ENCODE assay signal across 12 mouse cellular contexts in the genomic region with DNA sequence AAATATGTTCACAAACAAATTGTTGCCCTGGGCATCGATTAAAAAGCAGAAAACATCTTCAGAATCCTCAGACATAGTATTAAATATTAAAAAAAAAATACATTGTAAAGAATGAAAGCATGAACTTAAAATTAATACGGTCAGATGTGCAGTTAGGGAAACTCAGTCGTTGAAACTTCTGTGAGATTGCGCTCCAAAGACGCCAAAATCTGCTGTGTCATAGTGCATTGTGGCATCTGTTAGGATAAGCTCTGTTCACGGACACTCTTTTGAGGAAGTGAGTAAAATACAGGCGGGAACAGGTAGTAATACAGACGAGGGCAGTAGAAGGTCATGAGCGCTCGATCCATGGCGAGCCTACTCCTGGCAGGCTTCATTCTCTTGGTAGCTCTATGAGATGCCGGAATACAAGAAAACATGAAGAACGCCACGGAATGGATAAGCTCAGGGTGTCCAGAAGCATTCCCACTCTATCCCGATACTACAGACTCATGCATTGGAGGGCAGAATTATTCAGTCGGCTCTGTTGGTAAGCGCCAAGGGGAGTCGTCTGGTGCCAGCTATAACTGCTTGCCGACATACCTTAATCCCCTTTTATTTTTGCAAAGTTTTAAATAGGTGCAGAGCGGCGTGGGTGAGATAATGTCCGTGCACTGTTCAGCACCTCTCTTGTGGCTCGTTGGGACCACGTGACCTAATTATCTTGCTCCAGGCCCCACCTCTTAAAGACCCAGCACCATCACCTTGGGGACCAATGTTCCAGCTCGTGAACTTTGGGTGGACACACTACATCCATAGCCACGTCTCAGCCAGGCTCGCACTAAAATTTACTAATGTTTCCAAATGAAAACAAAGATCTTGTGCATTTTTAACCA.
A peak's percentile ranks its signal among the peaks of the same experiment; 100 is the strongest.
DNase-seq lines count a peak whose midpoint lies in the region; ATAC-seq and TF ChIP-seq lines count a peak whose summit lies in the region.
"Had no signal": no experiment of that assay in that cellular context is flagged by ENCODE, and none has a peak within 500 bp of the region (broad histone marks: within the 10 kb centered on the region; RNA-seq: fewer than 3 reads in every experiment).

No protein-coding gene starts in this region.

- no peak overlapping the region for H3K9ac ChIP-seq in heart, embryonic 16.5 days (ENCODE audit: low read length)
- H3K9ac ChIP-seq in ES-E14 (ENCODE audit: insufficient read depth, low read depth, low read length, poor library complexity, severe bottlenecking): no peak overlapping the region
- no peak overlapping the region for H3K9ac ChIP-seq in limb, embryonic 15.5 days
- H3K9ac ChIP-seq: liver, embryonic 15.5 days had no signal

- peak overlapping the region; percentile 31 for H3K4me2 ChIP-seq in heart, embryonic 16.5 days (ENCODE audit: low read depth, low read length)
- peak overlapping the region; percentile 19; the same call in 1 of the 2 replicates for H3K4me2 ChIP-seq in limb, embryonic 15.5 days
- H3K4me2 ChIP-seq: liver, embryonic 15.5 days had no signal

- H3K27ac ChIP-seq in heart, embryonic 16.5 days (ENCODE audit: low read length): peak overlapping the region; percentile 62
- H3K27ac ChIP-seq in ES-E14 (ENCODE audit: insufficient read depth, low read depth, low read length, poor library complexity, severe bottlenecking): no peak overlapping the region
- H3K27ac ChIP-seq in forebrain, embryonic 10.5 days: peak overlapping the region; percentile 90
- H3K27ac ChIP-seq in limb, embryonic 15.5 days: 0 out of 2 replicates have a peak overlapping the region, but pooled peaks have one; percentile 43
- H3K27ac ChIP-seq: liver, embryonic 15.5 days had no signal

- ATAC-seq in heart, embryonic 16.5 days (replicated peaks; ENCODE audit: extremely low read depth, insufficient read depth, low FRiP score): peak; percentile 58
- ATAC-seq in limb, embryonic 15.5 days (ENCODE audit: insufficient number of reproducible peaks, low FRiP score, low TSS enrichment, low read depth): no peak; the same call in 1 of the 2 replicates
- ATAC-seq in activated CD4-positive, CD25-positive, alpha-beta regulatory T cell, adult 4 months: no peak

- peaks cover 8% of the 10 kb centered on the region for H3K4me1 ChIP-seq in heart, embryonic 16.5 days (ENCODE audit: control insufficient read depth, insufficient read depth, low read length)
- H3K4me1 ChIP-seq in ES-E14 (ENCODE audit: control insufficient read depth in 2 of 2, insufficient read depth in 2 of 2, low read length in 2 of 2, poor library complexity in 1 of 2): peaks cover 2% of the 10 kb centered on the region in 2 experiments; a peak in 1 of 4 replicates
- peaks cover 67% of the 10 kb centered on the region for H3K4me1 ChIP-seq in forebrain, embryonic 10.5 days
- peaks cover 15% of the 10 kb centered on the region for H3K4me1 ChIP-seq in limb, embryonic 15.5 days
- H3K4me1 ChIP-seq: liver, embryonic 15.5 days had no signal

- H3K36me3 ChIP-seq in heart, embryonic 16.5 days (ENCODE audit: control insufficient read depth, insufficient read depth): peaks cover 6% of the 10 kb centered on the region; the same call in 1 of the 2 replicates
- no peaks in the 10 kb centered on the region for H3K36me3 ChIP-seq in ES-E14 (ENCODE audit: control insufficient read depth, insufficient read depth, low read length, poor library complexity, severe bottlenecking)
- 0 out of 2 replicates have a peak, but pooled peaks cover 3% of the 10 kb centered on the region for H3K36me3 ChIP-seq in forebrain, embryonic 10.5 days (replicated peaks)
- no peaks in the 10 kb centered on the region for H3K36me3 ChIP-seq in limb, embryonic 15.5 days
- H3K36me3 ChIP-seq: liver, embryonic 15.5 days had no signal

- intact Hi-C loops in heart, postnatal 36 days (cut with DNase I): no loop called here

- no peaks in the 10 kb centered on the region for H3K27me3 ChIP-seq in heart, embryonic 16.5 days (ENCODE audit: control insufficient read depth, insufficient read depth, low read length)
- H3K27me3 ChIP-seq in forebrain, embryonic 10.5 days (ENCODE audit: poor library complexity, severe bottlenecking): no peaks in the 10 kb centered on the region
- no peaks in the 10 kb centered on the region for H3K27me3 ChIP-seq in limb, embryonic 15.5 days
- H3K27me3 ChIP-seq: CH12.LX; liver, embryonic 15.5 days had no signal

- DNase-seq in heart, postnatal 36 days: no peak
- DNase-seq in ES-E14 (ENCODE audit: low read depth, low spot score): no peak
- DNase-seq in forebrain, embryonic 10.5 days (ENCODE audit: extremely low spot score, low spot score): no peak
- no peak for DNase-seq in adrenal gland, adult 2 months
- no peak for DNase-seq in right cerebral cortex, adult 2 months (ENCODE audit: low spot score in 2 of 2)
- DNase-seq: gastrocnemius, postnatal 14 days; kidney, adult 2 months had no signal

- in situ Hi-C loops in ES-E14 (cut with MboI; ENCODE audit: low sequenced_read_pairs in 2 of 2, unreplicated experiment in 2 of 2): no loop called here

- no peaks in the 10 kb centered on the region for H3K9me3 ChIP-seq in heart, embryonic 16.5 days (replicated peaks; ENCODE audit: control insufficient read depth, low read length)
- H3K9me3 ChIP-seq in ES-E14 (ENCODE audit: control insufficient read depth, insufficient read depth, low read depth, low read length): no peaks in the 10 kb centered on the region
- H3K9me3 ChIP-seq in forebrain, embryonic 10.5 days: no peaks in the 10 kb centered on the region
- H3K9me3 ChIP-seq in limb, embryonic 15.5 days: no peaks in the 10 kb centered on the region
- H3K9me3 ChIP-seq: liver, embryonic 15.5 days had no signal

- WGBS in heart, embryonic 16.5 days: 62% methylated on average over 27 of the region's 27 CpGs
- WGBS in forebrain, embryonic 10.5 days: 81% methylated on average over 27 of the region's 27 CpGs
- WGBS in limb, embryonic 15.5 days: 62% methylated on average over 27 of the region's 27 CpGs

- 0 out of 2 replicates have a peak overlapping the region, but pooled peaks have one; percentile 0 for H3K4me3 ChIP-seq in heart, embryonic 16.5 days (ENCODE audit: low read length)
- peak overlapping the region; percentile 51 to 66; a peak in 3 of 4 replicates for H3K4me3 ChIP-seq in ES-E14 (ENCODE audit: insufficient read depth in 1 of 2, low read depth in 1 of 2, low read length in 2 of 2, poor library complexity in 1 of 2, severe bottlenecking in 1 of 2)
- H3K4me3 ChIP-seq in forebrain, embryonic 10.5 days: peak overlapping the region; percentile 29; the same call in 1 of the 2 replicates
- peak overlapping the region; percentile 10; the same call in 1 of the 2 replicates for H3K4me3 ChIP-seq in limb, embryonic 15.5 days
- H3K4me3 ChIP-seq: liver, embryonic 15.5 days had no signal

TF ChIP-seq in ES-E14, 5 proteins besides CTCF, POLR2A, EP300 and RAD21:
- TF ChIP-seq HCFC1 (IDR thresholded peaks at IDR 0.05; ENCODE audit: borderline replicate concordance, insufficient read depth, low read length) (no peak), CHD2 (IDR thresholded peaks at IDR 0.05; ENCODE audit: low read depth, low read length) (no peak), ZC3H11A (IDR thresholded peaks at IDR 0.05; ENCODE audit: borderline replicate concordance, low read depth, low read length) (no peak), MAFK (IDR thresholded peaks at IDR 0.05; ENCODE audit: insufficient read depth, low read depth, low read length) (peak; percentile 24; the same call in 1 of the 2 replicates), ZNF384 (IDR thresholded peaks at IDR 0.05; ENCODE audit: low read depth, low read length) (no peak)

Comparison
In these comparisons a context has a peak if more than half of its experiments do, and no peak if none do; other contexts are left out.
1. H3K4me3 ChIP-seq: peak in every context shown above with its lines; median percentile 58 in ES-E14; 29 in forebrain, embryonic 10.5 days; 10 in limb, embryonic 15.5 days; 0 in heart, embryonic 16.5 days.